Mouse (Mus musculus) midbrain, embryonic 11.5 days (tissue): ENCODE data around the gene Isoc2a. TPM values are rescaled to one million over a fixed set of nuclear protein-coding genes. Genes with fewer than 3 reads are reported as not detected.
"Not testable (repeated sequence)": the region's sequence is repeated elsewhere in the genome, so short reads cannot be mapped to it uniquely, and the experiment has no call there.

ENCODE experiments used
- ATAC-seq: fragments of 200-750 bp; cut with Nextera tagmentation; 2 replicates; pipeline ENCODE4 v1.8.0; 2017; ENCODE audit warnings: moderate TSS enrichment, moderate library complexity; ENCODE audit not compliant: low FRiP score
- DNase-seq: peaks from one replicate; pipeline ENCODE4 v3.0.0; 2015; ENCODE audit warnings: low spot score; ENCODE audit errors: missing footprints
- H3K27ac ChIP-seq: fragments of 300-500 bp; sonication (generic); 2 replicates; pipeline ENCODE4 v1.5.1; 2014; ENCODE audit warnings: low read depth, low read length
- H3K27me3 ChIP-seq: fragments of 300-500 bp; sonication (generic); 2 replicates; pipeline ENCODE4 v1.6.1; 2014; ENCODE audit warnings: mild to moderate bottlenecking, low read length, moderate library complexity, mixed read lengths; ENCODE audit not compliant: control insufficient read depth, insufficient read depth
- H3K36me3 ChIP-seq: fragments of 300-500 bp; sonication (generic); 2 replicates; pipeline ENCODE4 v1.6.1; 2014; ENCODE audit warnings: mild to moderate bottlenecking, low read length, moderate library complexity, mixed read lengths; ENCODE audit not compliant: control insufficient read depth, insufficient read depth
- H3K4me1 ChIP-seq: fragments of 300-500 bp; sonication (generic); 2 replicates; pipeline ENCODE4 v1.6.1; 2014; ENCODE audit warnings: low read length; ENCODE audit not compliant: control insufficient read depth, insufficient read depth
- H3K4me2 ChIP-seq: fragments of 300-500 bp; sonication (generic); 2 replicates; pipeline ENCODE4 v1.6.1; 2014; ENCODE audit warnings: mild to moderate bottlenecking, moderate library complexity
- H3K4me3 ChIP-seq: fragments of 300-500 bp; sonication (generic); 2 replicates; pipeline ENCODE4 v1.5.1; 2014; ENCODE audit warnings: low read depth, low read length
- H3K9ac ChIP-seq: fragments of 300-500 bp; sonication (generic); 2 replicates; pipeline ENCODE4 v1.6.1; 2014; ENCODE audit warnings: low read length
- H3K9me3 ChIP-seq: fragments of 300-500 bp; sonication (generic); 2 replicates; pipeline ENCODE4 v1.6.1; 2016; ENCODE audit warnings: low read length; ENCODE audit not compliant: control insufficient read depth
- whole genome bisulfite sequencing: fragments of 180-500 bp; shearing (Covaris S2); extraction: QIAGEN DNeasy Blood & Tissue Kit; methylation state at CpG from one replicate; pipeline ENCODE4 v1.1.7; 2014; 5-methylcytosine and 5-hydroxymethylcytosine counted together
- polyA plus RNA-seq: library from polyadenylated mRNA; unstranded; fragments of >200 nt; fragmentation: Nextera tagmentation; extraction: Ambion mirVana; gene quantifications from 2 replicates; pipeline ENCODE4 v1.2.1, GENCODE M21; 2014

Gene Isoc2a
- polyA plus RNA-seq, 1 experiment from 2014 or later, result 0.78 TPM

DNA sequence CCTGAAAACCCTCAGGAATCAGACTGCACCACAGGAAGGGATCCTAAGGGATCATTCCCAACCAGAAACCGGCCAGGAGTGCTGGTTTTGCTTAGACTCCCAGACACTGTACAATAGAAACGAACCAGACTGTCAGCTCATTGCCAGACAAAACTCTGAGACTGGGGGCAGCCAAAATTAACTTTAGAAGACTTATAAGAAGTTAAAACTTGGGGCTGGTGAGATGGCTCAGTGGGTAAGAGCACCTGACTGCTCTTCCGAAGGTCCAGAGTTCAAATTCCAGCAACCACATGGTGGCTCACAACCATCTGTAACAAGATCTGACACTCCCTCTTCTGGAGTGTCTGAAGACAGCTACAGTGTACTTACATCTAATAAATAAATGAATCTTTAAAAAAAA, 16.0 kb upstream of the Isoc2a start:
- not testable (repeated sequence) for H3K36me3 ChIP-seq, DNase-seq, H3K4me1 ChIP-seq, H3K27ac ChIP-seq, H3K9ac ChIP-seq, H3K27me3 ChIP-seq, H3K9me3 ChIP-seq, ATAC-seq, H3K4me3 ChIP-seq, H3K4me2 ChIP-seq
- 74% methylated on average over 3 of the region's 3 CpGs for WGBS

DNA sequence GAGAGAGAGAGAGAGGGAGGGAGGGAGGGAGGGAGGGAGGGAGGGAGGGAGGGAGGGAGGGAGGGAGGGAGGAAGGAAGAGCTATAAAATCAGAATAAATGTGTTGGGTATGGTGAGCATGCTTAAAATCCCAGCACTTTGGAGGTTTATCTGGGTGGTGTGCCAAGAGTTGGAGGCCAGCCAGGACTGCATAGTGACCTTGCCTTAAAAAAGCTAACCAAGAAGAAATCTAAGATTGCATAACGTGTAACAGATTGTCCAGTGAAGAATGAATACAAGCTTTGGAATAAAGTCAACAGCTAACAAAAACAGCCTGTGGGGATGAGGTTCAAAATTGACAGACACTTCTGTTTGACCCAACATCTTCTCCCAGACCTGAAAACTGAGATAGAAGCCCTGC, 13.9 kb upstream of the Isoc2a start:
- Histone ChIP-seq H3K4me3 (no peak overlapping the region), H3K27me3 (no peaks in the 10 kb centered on the region), H3K9ac (no peak overlapping the region), H3K4me1 (peaks cover 4% of the 10 kb centered on the region; the same call in 1 of the 2 replicates), H3K27ac (no peak overlapping the region), H3K9me3 (no peaks in the 10 kb centered on the region), H3K4me2 (no peak overlapping the region), H3K36me3 (no peaks in the 10 kb centered on the region)
- 83% methylated on average over 1 of the region's 1 CpGs for WGBS
- DNase-seq (no peak), ATAC-seq (no peak)

DNA sequence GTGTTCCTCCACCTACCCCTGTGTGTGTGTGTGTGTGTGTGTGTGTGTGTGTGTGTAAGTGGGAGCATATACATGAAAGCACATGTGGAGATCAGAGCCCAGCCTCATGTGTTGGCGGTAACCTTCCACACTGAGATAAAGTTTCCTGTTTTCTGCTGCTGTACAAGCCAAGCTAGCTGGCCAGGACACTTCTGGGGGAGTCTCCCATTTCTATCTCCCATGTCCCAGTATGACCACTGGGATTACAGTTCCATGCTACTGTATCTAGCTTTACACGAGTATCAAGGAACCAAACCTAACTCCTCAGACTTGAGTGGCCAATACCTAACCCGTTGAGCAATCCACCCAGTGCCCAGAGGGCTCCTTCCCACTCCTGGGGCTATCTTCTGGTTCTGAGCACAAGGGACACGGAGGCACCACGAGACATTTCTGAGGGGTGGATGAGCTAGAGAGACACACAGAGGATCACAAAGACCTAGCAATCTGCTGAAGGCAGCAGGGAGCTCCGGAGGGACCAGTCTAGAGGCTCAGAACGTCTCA, 13.3 kb upstream of the Isoc2a start:
- H3K4me1 ChIP-seq, result peaks cover 4% of the 10 kb centered on the region; the same call in 1 of the 2 replicates
- H3K4me3 ChIP-seq, result no peak overlapping the region
- no peak overlapping the region for H3K27ac ChIP-seq
- H3K9ac ChIP-seq, result no peak overlapping the region
- H3K36me3 ChIP-seq, result no peaks in the 10 kb centered on the region
- no peaks in the 10 kb centered on the region for H3K27me3 ChIP-seq
- DNase-seq, result no peak
- WGBS, result 75% methylated on average over 7 of the region's 7 CpGs
- no peak for ATAC-seq
- H3K4me2 ChIP-seq, result no peak overlapping the region
- H3K9me3 ChIP-seq, result no peaks in the 10 kb centered on the region

- H3K9me3 ChIP-seq, result no peaks in the 10 kb centered on the region
- H3K36me3 ChIP-seq, result no peaks in the 10 kb centered on the region
- H3K27ac ChIP-seq, result no peak overlapping the region
- peaks cover 4% of the 10 kb centered on the region; the same call in 1 of the 2 replicates for H3K4me1 ChIP-seq
- H3K4me3 ChIP-seq, result no peak overlapping the region
- H3K27me3 ChIP-seq, result no peaks in the 10 kb centered on the region
- no peak for ATAC-seq
- no peak overlapping the region for H3K9ac ChIP-seq
- WGBS, result 84% methylated on average over 5 of the region's 5 CpGs
- DNase-seq, result no peak
- no peak overlapping the region for H3K4me2 ChIP-seq
These were observed 12.7 kb upstream of the Isoc2a start for GRCm38 (mm10) chr7:4864130-4864845.

DNA sequence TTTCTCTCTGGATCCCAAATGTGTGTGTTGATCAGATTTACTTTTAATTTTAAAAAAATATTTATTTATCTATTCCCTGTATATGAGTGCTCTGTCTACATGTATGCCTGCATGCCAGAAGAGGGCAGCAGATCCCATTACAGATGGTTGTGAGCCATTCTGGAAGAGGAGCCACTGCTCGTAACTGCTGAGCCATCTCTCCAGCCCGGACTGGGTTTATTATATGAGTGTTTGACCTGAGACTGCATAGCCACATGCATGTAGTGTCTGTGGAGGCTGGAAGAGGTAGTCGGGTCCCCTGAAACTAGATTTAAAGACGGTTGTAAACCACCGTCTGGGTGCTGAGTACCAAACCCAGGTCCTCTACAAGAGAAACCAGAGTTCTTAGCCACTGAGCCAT, 11.9 kb upstream of the Isoc2a start:
- WGBS, result 59% methylated on average over 5 of the region's 5 CpGs
- Histone ChIP-seq H3K27me3 (no peaks in the 10 kb centered on the region), H3K4me3 (no peak overlapping the region), H3K36me3 (no peaks in the 10 kb centered on the region), H3K4me2 (peak overlapping the region; percentile 57), H3K4me1 (peaks cover 4% of the 10 kb centered on the region; the same call in 1 of the 2 replicates), H3K9me3 (no peaks in the 10 kb centered on the region), H3K27ac (no peak overlapping the region), H3K9ac (no peak overlapping the region)
- DNase-seq, result no peak
- ATAC-seq, result no peak

DNA sequence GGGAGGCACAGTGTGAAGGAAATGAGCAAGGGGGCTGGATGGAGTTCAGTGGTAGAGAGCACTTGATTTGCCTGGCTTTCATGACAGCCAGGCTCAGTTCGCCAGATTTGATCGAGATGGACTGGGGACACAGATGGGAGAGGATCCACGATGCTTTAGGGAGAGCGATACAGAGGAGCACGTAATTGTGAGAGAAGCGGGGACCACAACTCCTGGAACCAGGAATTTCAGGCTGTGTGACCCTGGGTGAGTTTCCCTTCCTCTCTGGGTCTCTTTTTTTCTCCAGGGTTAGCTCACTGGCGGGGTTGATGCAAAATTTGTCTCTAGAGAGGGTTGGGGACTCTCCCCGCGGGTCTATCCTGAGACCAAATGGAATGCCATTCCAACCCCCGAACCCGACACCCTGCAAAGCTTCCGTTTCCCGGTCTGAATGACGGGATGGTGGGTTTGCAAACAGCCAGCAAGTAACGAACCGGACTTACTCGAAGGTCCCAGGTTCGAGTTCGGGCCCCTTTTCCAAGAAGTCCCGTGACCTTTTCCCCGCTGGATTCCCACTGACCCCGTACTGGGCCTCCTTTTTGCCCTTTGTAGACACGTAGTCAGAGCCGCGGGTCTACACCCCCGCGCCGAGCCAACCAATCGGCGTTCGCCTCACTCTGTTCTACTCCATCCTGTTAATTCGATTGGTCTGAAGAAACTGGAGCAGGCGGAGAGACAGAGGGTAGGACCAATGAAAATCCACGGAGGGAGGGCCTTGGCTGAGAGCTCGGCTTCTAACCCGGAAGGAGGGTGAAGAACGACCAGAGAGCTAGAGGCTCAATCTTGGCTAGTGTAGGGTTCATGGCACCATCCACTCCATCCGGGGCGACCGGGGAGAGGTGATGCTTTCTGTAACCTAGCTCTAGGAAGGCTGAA, 11.1 kb upstream of the Isoc2a start:
- DNase-seq (peak; percentile 99), ATAC-seq (peak; percentile 100)
- Histone ChIP-seq H3K9me3 (no peaks in the 10 kb centered on the region), H3K27me3 (no peaks in the 10 kb centered on the region), H3K4me3 (peak overlapping the region; percentile 56), H3K36me3 (no peaks in the 10 kb centered on the region), H3K9ac (peak overlapping the region; percentile 75), H3K4me1 (peaks cover 4% of the 10 kb centered on the region; the same call in 1 of the 2 replicates), H3K27ac (no peak overlapping the region), H3K4me2 (peak overlapping the region; percentile 57)
- 5% methylated on average over 40 of the region's 40 CpGs for WGBS

DNA sequence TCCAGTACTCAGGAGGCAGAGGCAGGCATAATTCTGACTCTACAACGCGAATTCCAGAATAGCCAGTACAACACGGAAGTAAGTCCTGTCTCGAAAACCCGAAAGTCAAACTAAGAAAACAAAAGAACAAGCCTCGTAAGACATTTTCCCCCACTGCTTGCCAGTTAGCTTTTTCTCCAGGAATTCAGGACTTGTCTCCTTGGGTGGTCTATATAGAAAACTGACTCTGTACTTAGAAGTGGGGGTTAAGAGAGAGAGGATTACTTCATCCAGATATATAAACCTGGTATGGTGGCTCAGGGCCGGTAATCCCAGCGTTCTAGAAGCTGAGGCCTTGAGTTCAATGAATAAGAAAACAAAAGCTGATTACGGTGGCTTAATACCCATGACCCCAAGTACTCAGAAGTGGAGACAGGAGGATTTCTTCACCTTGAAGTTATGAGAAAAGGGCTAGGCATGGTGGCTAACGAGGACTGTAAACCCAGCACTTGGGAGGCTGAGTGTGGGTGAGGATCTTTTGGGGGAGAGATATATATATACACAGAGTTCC, 10.2 kb upstream of the Isoc2a start:
- no peak overlapping the region for H3K27ac ChIP-seq
- H3K9ac ChIP-seq, result peak overlapping the region; percentile 75
- no peak for DNase-seq
- H3K4me2 ChIP-seq, result peak overlapping the region; percentile 57
- no peak for ATAC-seq
- WGBS, result 34% methylated on average over 10 of the region's 10 CpGs
- peaks cover 4% of the 10 kb centered on the region; the same call in 1 of the 2 replicates for H3K4me1 ChIP-seq
- H3K9me3 ChIP-seq, result no peaks in the 10 kb centered on the region
- no peaks in the 10 kb centered on the region for H3K27me3 ChIP-seq
- H3K4me3 ChIP-seq, result peak overlapping the region; percentile 56
- H3K36me3 ChIP-seq, result no peaks in the 10 kb centered on the region

GRCm38 (mm10) chr7:4870133-4870532, 6.8 kb upstream of the Isoc2a start, which contains the start of gene Isoc2b:
Gene Isoc2b (minus strand): TSS chr7:4870258.
- Histone ChIP-seq H3K9ac (no peak within 1 kb of the TSS), H3K4me2 (no peak within 1 kb of the TSS), H3K27me3 (no peaks in the 10 kb centered on the region), H3K36me3 (no peaks in the 10 kb centered on the region), H3K4me3 (no peak within 1 kb of the TSS), H3K9me3 (no peaks in the 10 kb centered on the region), H3K27ac (no peak within 1 kb of the TSS), H3K4me1 (peaks cover 4% of the 10 kb centered on the region; the same call in 1 of the 2 replicates)
- ATAC-seq, result no peak
- WGBS, result 58% methylated on average over 6 of the region's 6 CpGs
- no peak for DNase-seq
